Mouse (Mus musculus) lung, postnatal 0 days (tissue): ENCODE measurements around the gene Pcbd2. TPM values are rescaled to one million over a fixed set of nuclear protein-coding genes. Genes with fewer than 3 reads are reported as not detected.

Source experiments
- ATAC-seq: fragments of 200-750 bp; cut with Nextera tagmentation; 2 replicates; pipeline ENCODE4 v1.8.0; 2017; ENCODE audit warnings: moderate library complexity
- DNase-seq: peaks from one replicate; pipeline ENCODE4 v3.0.0-alpha.2; 2016; ENCODE audit warnings: low spot score
- H3K27ac ChIP-seq: fragments of 300-500 bp; sonication (generic); 2 replicates; pipeline ENCODE4 v1.5.1; 2014; ENCODE audit warnings: antibody characterized with exemption, mild to moderate bottlenecking, low read length, mixed read lengths
- H3K27me3 ChIP-seq: fragments of 300-500 bp; sonication (generic); replicated peaks from 2 replicates; pipeline ENCODE4 v1.6.1; 2014; ENCODE audit warnings: low read length, mixed read lengths; ENCODE audit not compliant: insufficient read depth
- H3K36me3 ChIP-seq: fragments of 300-500 bp; sonication (generic); 2 replicates; pipeline ENCODE4 v1.6.1; 2014; ENCODE audit warnings: low read length, mixed read lengths; ENCODE audit not compliant: insufficient read depth
- H3K4me1 ChIP-seq: fragments of 300-500 bp; sonication (generic); 2 replicates; pipeline ENCODE4 v1.6.1; 2014; ENCODE audit warnings: antibody characterized with exemption, low read depth, low read length, mixed read lengths; ENCODE audit not compliant: insufficient read depth
- H3K4me2 ChIP-seq: fragments of 300-500 bp; sonication (generic); replicated peaks from 2 replicates; pipeline ENCODE4 v1.6.1; 2014; ENCODE audit warnings: low read depth, mild to moderate bottlenecking, low read length, moderate library complexity, mixed read lengths
- H3K4me3 ChIP-seq: fragments of 300-500 bp; sonication (generic); 2 replicates; pipeline ENCODE4 v1.5.1; 2014; ENCODE audit warnings: low read depth, low read length
- H3K9ac ChIP-seq: fragments of 300-500 bp; sonication (generic); replicated peaks from 2 replicates; pipeline ENCODE4 v1.6.1; 2014; ENCODE audit warnings: low read depth, mild to moderate bottlenecking
- H3K9me3 ChIP-seq: fragments of 300-500 bp; sonication (generic); 2 replicates; pipeline ENCODE4 v1.6.1; 2016; ENCODE audit warnings: low read length, mixed read lengths
- CTCF ChIP-seq: IDR thresholded peaks from 2 replicates; pipeline ENCODE4 v1.5.1; 2016; ENCODE audit warnings: antibody characterized with exemption, mild to moderate bottlenecking
- EP300 ChIP-seq: IDR thresholded peaks from 2 replicates; pipeline ENCODE4 v1.6.1; 2016; ENCODE audit warnings: antibody characterized with exemption, mild to moderate bottlenecking, control low read depth
- WGBS: fragments of 180-500 bp; shearing (Covaris S2); extraction: QIAGEN DNeasy Blood & Tissue Kit; methylation state at CpG from one replicate; pipeline ENCODE4 v1.1.7; 2014; 5-methylcytosine and 5-hydroxymethylcytosine counted together
- polyA plus RNA-seq: library from polyadenylated mRNA; unstranded; fragments of >200 nt; fragmentation: Nextera tagmentation; extraction: Ambion mirVana; gene quantifications from 2 replicates; pipeline ENCODE4 v1.2.1, GENCODE M21; 2015

Pcbd2 gene
- 48.3 and 58.2 TPM in 2 replicates for polyA plus RNA-seq

DNA sequence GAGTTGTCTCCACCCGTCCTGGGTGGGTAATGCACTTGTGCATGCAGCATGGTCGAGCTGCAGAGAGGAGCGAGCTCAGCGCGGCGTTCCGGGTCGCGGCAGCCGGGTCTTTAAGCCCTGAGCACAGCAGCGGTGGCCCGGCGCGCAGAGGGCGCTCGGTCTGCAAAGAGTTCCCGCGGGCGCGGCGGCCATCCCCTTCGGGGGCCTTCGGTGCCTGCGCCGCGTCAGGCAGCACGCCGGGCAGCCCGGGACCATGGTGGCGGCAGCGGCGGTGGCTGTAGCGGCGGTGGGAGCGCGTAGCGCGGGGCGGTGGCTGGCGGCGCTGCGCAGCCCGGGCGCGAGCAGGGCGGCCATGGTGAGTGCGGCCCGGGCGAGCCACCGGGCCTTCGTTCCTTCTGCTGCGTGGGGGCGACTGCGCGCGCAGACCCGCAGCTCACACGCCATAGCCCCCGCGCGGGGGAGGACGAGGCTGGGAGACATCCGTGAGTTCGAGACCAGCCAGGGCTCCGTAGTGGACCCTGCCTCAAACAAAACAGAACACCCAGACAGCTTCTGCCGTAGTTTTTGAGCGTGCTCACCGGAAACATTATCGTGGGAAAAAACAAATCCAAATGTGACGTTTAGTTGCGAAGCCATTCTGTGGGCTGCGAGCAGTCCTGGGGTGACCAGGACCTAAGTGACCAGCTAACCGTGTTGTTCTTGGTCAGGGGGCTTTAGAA, at the start of gene Pcbd2:
Gene Pcbd2, plus strand, starts transcription at position 249 of the 719 bp plus-strand sequence.
- Histone ChIP-seq H3K4me3 (peak within 1 kb of the TSS; percentile 61), H3K9me3 (no peaks in the 10 kb centered on the region), H3K9ac (peak within 1 kb of the TSS; percentile 64), H3K36me3 (0 out of 2 replicates have a peak, but pooled peaks cover 3% of the 10 kb centered on the region), H3K27ac (peak within 1 kb of the TSS; percentile 95), H3K4me2 (peak within 1 kb of the TSS; percentile 79), H3K4me1 (no peaks in the 10 kb centered on the region), H3K27me3 (no peaks in the 10 kb centered on the region)
- TF ChIP-seq EP300 (no peak), CTCF (peak; percentile 29)
- DNase-seq (peak; percentile 92), ATAC-seq (peak; percentile 97)
- WGBS: under 1% methylated on average over 50 of the region's 73 CpGs

DNA sequence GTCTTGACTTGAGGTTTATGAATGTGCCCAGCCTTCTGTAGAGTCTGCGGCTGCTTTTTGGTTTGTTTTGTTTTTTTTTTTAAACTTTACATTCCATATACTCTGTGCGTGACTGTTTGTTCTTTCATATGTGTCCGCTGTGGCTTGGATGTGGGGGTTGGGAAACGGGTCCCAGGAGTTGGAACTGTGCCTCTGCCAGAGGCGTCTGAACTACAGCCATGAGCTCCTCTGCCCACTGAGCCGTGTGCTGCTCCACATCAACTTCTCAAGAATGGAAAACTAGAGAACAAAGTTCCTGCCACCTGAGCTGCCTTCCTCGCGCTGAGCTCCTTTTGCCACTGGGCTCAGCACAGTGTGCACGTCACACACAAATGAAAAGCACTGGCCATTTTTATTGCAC, 45.0 kb upstream of the Pcbd2 start:
- Histone ChIP-seq H3K27me3 (no peaks in the 10 kb centered on the region), H3K27ac (0 out of 2 replicates have a peak overlapping the region, but pooled peaks have one; percentile 27), H3K4me3 (no peak overlapping the region), H3K9ac (no peak overlapping the region), H3K4me1 (no peaks in the 10 kb centered on the region), H3K4me2 (0 out of 2 replicates have a peak overlapping the region, but pooled peaks have one; percentile 12), H3K9me3 (no peaks in the 10 kb centered on the region), H3K36me3 (no peaks in the 10 kb centered on the region; the same call in 1 of the 2 replicates)
- no peak for ATAC-seq
- TF ChIP-seq EP300 (no peak), CTCF (no peak)
- 66% methylated on average over 9 of the region's 9 CpGs for WGBS
- no peak for DNase-seq

DNA sequence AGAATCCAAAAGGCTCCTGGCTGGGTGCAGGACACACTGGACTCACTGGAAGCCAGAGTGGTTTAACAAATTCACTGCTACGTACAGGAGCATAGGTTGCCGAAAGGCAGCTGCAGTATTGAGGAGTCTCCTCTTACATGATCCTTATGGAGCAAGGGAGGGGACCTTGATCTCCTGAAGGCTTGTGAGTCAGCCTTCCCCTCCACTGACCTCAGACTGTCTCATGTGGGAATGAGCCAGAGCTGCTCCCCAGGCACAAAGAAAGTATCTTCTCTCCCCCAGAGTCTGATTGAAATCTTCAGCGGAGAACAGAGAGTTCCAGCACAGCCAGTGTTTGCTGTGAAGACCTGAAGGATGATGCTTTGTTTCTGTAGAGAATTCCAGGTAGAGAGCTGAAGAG, 43.6 kb upstream of the Pcbd2 start:
- 86% methylated on average over 3 of the region's 3 CpGs for WGBS
- no peak overlapping the region for H3K4me3 ChIP-seq
- H3K4me2 ChIP-seq: no peak overlapping the region
- no peak overlapping the region for H3K27ac ChIP-seq
- no peak for ATAC-seq
- TF ChIP-seq EP300 (no peak), CTCF (no peak)
- H3K36me3 ChIP-seq: no peaks in the 10 kb centered on the region; the same call in 1 of the 2 replicates
- H3K27me3 ChIP-seq: no peaks in the 10 kb centered on the region
- H3K4me1 ChIP-seq: no peaks in the 10 kb centered on the region
- no peaks in the 10 kb centered on the region for H3K9me3 ChIP-seq
- H3K9ac ChIP-seq: no peak overlapping the region
- no peak for DNase-seq

DNA sequence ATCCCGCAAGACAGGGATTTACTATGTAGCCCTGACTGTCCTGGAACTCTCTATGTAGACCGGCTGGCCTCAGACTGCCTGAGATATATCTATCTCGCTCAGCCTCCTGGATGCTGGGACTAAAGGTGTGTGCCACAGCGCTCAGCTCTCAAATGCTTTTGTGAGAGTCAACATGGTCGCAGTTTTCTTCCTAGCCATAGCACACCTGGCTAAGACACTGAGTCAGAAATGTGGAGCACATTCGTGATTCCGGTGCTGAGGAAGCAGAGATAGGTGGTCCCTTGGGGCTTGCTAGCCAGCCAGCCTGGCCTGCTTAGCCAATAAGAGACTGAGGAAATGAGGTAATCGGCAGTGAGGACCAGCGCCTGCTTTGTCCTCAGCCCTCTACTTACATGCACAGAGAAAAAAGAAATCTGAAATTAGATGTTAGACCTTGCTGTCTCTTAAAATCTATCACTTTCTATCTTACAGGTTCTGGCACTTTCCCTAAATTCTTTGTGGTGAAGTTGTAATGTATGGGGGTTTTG, 41.0 kb upstream of the Pcbd2 start:
- Histone ChIP-seq H3K27me3 (no peaks in the 10 kb centered on the region), H3K9ac (no peak overlapping the region), H3K4me1 (no peaks in the 10 kb centered on the region), H3K9me3 (no peaks in the 10 kb centered on the region), H3K4me2 (no peak overlapping the region), H3K27ac (no peak overlapping the region), H3K4me3 (no peak overlapping the region), H3K36me3 (no peaks in the 10 kb centered on the region)
- TF ChIP-seq EP300: no peak
- TF ChIP-seq CTCF: no peak
- DNase-seq: no peak
- ATAC-seq: no peak
- 73% methylated on average over 9 of the region's 9 CpGs for WGBS

DNA sequence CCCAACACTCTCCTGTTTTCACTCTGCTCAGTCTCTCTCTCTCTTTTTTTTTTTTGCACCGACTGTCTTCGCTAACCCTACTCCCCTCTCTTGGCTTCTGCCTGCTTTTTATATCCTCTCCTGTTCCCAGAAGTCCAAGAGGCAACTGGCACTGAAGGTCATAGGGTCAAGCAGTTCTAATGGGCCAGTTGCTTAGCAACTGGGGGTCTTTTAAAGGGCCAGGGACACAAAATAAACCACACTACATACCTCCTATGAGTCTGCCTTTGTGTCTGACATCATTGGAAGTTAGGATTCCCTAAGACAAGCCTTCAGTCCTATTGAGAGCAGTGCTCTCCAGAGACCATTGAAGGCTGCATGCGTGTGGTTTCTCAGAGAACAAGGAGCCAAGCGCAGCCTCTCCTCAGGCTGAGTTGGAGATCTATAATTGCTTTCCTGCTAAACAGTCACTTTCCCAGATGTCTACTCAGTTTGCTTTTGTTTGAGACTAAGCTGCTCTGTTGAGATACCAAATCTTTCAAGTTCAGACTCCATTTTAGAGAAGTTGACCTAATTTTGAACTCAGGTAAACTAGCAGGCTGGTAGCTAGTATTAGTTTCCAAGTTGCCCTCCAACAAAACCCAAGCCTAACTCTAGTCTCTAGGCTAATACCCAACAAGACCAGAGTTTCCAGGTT, 39.1 kb upstream of the Pcbd2 start:
- TF ChIP-seq EP300: no peak
- no peak for TF ChIP-seq CTCF
- ATAC-seq (no peak), DNase-seq (no peak)
- no peaks in the 10 kb centered on the region for H3K36me3 ChIP-seq
- H3K9me3 ChIP-seq: no peaks in the 10 kb centered on the region
- H3K4me1 ChIP-seq: no peaks in the 10 kb centered on the region
- WGBS: 29% methylated on average over 4 of the region's 4 CpGs
- no peaks in the 10 kb centered on the region for H3K27me3 ChIP-seq
- H3K4me2 ChIP-seq: no peak overlapping the region
- H3K4me3 ChIP-seq: no peak overlapping the region
- H3K27ac ChIP-seq: no peak overlapping the region
- no peak overlapping the region for H3K9ac ChIP-seq

DNA sequence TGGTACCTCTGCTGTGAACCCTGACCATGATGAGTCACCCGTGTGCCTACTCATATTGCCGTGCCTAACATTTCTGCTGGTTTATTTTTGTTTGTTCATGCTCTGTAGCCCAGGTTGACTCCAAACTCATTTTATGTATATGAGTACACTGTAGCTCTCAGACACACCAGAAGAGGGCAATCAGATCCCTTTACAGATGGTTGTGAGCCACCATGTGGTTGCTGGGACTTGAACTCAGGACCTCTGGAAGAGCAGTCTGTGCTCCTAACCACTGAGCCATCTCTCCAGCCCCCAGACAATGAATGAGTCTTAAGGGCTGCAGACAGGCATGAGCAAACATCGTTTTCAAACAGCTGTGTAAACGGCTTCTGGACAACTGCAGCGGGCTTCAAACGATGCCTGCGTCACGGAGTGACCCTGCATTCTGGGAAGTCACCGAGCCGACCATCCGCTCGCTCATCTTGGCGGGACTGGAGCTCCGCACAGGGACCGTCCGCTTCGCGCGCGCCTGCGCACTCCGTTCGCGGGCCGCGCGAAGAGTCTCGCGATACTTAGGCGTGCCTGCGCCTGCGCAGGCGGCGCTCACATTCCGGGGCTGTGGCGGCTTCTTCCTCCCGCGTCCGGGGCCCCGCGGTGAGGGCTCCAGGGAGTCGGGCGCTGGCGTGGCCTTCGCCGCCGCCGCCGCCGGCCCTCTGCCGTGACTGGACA, 34.5 kb upstream of the Pcbd2 start, which contains the start of gene B230219D22Rik:
Gene B230219D22Rik, plus strand, starts transcription at position 590 of the 708 bp plus-strand sequence.
- TF ChIP-seq CTCF: peak; percentile 34; the same call in 1 of the 2 replicates
- TF ChIP-seq EP300: 0 out of 2 replicates have a peak, but pooled peaks have one; percentile 10
- peak within 1 kb of the TSS; percentile 100 for H3K9ac ChIP-seq
- peak within 1 kb of the TSS; percentile 72 for H3K4me2 ChIP-seq
- ATAC-seq (peak; percentile 99), DNase-seq (peak; percentile 94)
- no peaks in the 10 kb centered on the region for H3K27me3 ChIP-seq
- peak within 1 kb of the TSS; percentile 99 for H3K4me3 ChIP-seq
- H3K27ac ChIP-seq: peak within 1 kb of the TSS; percentile 99
- peaks cover 13% of the 10 kb centered on the region; the same call in 1 of the 2 replicates for H3K4me1 ChIP-seq
- no peaks in the 10 kb centered on the region for H3K36me3 ChIP-seq
- H3K9me3 ChIP-seq: no peaks in the 10 kb centered on the region
- 1% methylated on average over 51 of the region's 51 CpGs for WGBS
